Mouse (Mus musculus): Measurements from ENCODE around the gene Olfr826.
"Not testable (repeated sequence)": the region's sequence is repeated elsewhere in the genome, so short reads cannot be mapped to it uniquely, and the experiment has no call there.

Olfr826 gene

DNA sequence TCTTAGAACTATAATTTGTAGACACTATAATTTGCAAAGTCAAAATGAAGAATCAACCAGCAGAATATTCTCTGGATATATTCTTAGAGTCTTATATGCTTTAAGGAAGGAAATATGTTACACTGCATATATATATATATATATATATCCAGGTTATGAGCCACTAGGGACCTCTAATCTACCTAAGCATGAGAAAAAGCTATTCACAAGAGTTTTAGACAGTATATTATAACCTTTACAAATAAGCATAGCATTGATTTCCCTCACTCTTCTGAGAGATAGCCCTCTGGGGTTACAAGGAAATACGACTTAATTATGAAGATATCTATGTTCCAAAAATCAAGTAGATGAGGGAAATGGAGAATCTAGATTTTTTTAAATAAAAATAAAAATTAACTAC lies at the start of gene Olfr826:
TSS of gene Olfr826 (minus strand) at position 101 of the 400 bp plus-strand sequence.
- DNase-seq: no peak

DNA sequence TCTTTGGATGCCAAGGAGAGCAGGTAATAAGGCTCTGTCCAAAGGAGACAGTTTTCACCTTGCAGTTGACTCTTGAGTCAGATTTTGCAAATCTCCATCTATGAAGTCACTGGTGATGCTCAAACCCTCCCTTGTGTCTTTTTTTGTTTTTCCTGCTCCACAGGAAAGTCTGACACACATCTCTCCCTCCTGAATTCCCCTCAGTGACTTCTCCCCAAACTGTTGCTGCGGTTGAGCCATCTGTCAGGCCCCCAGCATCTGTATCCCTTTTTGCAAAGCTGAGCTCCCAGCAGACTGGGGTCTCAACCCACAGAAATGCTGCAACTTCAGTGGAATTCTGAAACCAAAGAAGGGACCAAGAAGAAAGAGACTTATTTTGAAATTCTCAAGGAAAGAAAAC lies 48.1 kb upstream of the Olfr826 start:
- DNase-seq: no peak

DNA sequence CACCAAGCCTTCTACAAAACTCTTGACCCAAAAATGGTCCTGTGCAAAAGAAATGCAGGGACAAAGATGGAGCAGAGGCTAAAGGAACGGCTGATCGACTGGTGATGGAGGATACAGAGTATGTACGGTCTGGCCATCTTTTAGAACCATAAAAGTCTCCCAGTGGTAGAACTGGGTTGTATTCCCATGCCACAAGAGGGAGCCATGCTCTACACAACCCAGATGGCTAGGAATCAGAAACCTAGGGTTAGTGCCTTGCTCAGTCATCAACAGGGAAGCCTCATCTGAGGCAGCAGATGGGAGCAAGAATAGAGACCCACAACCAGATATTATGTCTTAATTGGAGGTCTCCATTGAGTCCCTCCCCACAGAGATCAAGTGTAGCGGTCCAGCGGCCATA lies 45.6 kb upstream of the Olfr826 start:
- peak in 1 of 2 experiments; percentile 9 for DNase-seq

DNA sequence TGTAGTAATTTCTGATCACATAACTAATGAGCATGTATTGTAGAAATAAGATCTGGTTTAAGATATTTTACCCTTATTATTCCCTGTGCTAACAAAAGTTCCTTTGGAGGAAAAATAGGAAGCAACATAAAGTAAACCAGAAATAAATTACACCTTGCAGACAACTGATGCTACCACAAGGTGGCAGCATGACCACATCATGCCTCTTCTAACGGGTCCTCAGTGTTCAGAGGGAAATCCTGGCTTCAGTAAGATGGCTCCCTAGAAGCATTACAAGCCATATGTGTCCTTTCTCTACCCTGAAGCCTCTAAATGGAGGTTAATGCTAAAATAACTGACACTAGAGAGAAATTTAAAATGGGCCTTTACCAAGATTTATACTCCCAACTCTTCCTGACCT lies 44.3 kb upstream of the Olfr826 start:
- DNase-seq: peak; percentile 79

DNA sequence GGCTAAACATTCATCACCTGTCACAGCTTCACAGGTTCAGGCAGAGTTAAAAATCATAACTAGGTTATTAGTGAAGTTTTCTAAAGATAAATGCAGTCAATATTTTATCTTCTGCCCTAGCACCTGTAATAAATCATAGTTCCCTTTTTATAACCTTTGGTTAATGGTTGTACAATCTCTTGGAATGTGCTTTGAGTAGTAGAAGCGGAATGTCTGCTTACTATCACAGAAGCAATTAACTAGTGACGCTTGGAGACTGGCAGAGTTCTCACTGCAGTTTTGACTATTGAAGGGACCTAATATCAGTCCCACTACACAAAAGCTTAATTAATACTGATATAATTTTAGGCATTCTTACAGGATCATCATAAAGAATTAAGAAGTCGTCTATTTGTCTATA lies 41.0 kb upstream of the Olfr826 start:
- no peak for DNase-seq

DNA sequence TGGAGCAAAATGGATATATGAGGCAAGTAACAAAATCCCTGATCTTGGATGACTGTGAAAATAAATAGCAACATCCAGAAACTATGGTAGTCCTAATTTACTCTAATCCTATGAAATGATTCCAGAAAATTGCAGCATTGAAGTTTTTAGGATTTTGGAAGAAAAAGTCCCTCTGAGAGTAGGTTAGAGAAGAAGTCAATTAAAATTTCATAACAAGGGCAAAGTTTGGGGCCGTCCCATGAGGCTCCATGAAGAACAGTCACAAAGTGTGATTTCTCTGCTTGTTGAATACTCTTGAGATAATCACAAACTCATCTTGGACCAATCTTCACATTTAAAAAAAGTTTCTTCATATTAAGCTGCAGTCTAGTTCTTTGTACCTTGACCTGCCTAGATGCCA lies 30.3 kb upstream of the Olfr826 start, which contains the start of gene Olfr827:
TSS of gene Olfr827 (minus strand) at position 101 of the 400 bp plus-strand sequence.
- no peak for DNase-seq

DNA sequence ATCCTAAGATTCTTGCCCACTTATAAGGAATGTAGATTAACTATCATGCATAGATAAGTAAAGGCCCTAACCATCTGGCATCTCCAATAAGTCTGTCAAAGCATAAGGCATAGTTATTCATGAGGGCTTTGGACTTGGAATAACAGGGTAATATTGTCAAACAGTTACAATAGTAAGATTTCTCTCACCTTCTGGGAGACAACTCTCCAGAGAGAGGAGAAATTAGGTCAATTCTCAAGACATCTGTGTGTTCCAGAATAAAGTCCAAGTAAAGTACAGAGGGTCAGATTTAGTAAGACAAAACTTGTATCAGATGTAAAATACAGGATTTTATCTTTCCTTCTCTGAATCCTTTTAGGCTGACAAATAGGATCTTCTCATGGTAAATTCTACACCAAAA lies 17.3 kb downstream of the Olfr826 start, which contains the start of gene Olfr825:
TSS of gene Olfr825 (minus strand) at position 101 of the 400 bp plus-strand sequence.
- no peak for DNase-seq

DNA sequence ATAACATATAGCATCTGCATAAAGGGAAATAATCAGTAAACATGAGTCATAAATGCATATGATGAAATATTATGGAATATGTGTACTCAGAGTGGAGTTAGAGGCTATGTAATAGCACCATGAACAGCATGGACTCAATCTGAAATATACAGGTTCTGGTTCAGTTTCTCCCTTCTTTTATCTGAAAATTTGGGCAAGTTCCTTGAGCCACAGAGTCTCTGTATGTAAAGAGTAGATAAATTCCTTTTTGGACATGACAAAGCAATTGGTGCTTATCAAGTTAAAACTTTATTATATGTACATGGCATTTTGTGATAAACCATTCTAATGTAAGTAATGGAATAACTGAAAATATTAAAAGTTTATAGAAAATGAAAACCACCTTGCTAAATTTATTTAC lies 18.8 kb downstream of the Olfr826 start:
- no peak for DNase-seq

DNA sequence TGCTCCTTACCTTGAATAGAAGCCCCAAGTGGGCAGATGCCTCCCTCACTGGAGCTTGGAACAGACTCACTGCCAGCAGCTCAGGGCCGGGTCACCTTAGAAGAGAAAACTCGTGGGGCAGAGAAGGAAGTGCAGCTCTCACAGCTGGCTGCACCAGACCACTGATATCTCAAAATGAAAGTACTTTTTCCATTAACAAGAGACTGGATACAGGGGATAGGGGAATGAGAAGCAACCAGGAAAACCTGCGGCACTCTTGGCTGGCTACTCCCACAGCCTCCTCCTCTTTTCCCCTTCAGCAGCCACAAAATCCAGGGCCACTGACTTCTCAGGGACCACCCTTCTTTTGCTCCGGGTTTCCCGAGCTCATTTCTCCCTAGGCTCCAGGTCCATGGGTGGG lies 39.9 kb downstream of the Olfr826 start:
- DNase-seq: no peak

DNA sequence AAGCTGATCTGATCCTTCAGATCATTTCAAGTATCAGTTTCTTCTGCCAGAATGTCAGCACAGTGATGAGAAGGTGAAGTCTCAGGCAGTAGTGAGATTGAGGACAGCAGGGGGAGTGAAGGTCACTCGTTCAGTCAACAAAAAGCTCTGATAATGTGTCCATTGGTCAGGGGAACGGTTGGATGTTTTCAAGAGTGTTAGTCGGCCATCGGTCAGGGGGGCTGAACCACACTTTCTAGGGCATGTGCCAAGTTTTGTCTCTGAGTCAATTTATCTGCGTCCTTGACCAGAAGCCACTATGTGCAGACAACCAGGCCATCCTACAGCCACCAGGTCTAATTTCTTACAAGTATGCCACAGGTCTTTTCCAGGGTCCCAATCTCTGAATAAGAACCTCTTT lies 41.5 kb downstream of the Olfr826 start:
- not testable (repeated sequence) for DNase-seq

DNA sequence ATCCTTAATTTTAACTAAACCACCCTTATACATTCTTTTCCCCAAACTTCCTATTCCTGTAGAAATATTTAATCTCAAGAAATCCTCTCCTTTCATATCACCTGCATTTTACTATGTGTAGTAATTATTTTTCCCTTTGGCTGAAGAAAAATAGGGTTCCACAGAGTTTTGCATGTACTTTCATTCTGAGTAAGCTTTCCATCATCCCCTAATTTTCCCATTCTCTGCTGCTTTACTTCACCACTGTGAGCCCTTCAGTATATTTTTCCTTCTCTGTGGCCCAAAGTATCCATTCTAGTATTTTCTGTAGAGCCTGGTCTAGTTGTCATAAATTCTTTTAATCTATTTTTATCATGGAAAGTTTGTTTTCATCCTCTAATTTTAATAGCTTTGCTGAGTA lies 49.2 kb downstream of the Olfr826 start:
- DNase-seq: no peak

DNA sequence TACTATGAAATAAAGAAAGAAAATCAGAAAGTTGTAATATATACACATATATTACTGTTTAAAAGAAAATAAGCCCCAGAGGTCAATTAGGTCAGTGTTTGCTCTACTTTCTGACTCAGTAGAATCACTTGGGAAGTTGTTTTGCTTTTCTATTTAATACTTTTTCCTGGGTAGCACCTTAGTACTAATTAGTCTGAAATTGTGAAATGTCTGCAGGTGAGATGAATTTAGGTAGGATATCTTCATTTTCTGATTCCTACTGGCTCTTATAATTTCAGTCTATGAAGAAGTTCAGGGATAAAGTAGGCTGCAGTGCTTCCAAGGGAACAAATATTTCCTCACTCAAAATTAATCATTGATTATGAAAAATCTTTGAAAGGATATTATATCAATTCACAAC lies 54.1 kb downstream of the Olfr826 start, which contains the start of gene Olfr824:
TSS of gene Olfr824 (minus strand) at position 101 of the 400 bp plus-strand sequence.
- not testable (repeated sequence) for DNase-seq
